In genomic region chr5:108214928-108215327, GRCm38 (mm10) we compare ENCODE assay signal across 24 mouse cellular contexts.
"Had no signal": no experiment of that assay in that cellular context is flagged by ENCODE, and none has a peak within 500 bp of the region (broad histone marks: within the 10 kb centered on the region; RNA-seq: fewer than 3 reads in every experiment).

No protein-coding gene starts in this region.

- ATAC-seq: hindbrain, postnatal 0 days had no signal

- H3K36me3 ChIP-seq: heart, embryonic 13.5 days; heart, embryonic 15.5 days; hindbrain, embryonic 13.5 days; hindbrain, embryonic 15.5 days; limb, embryonic 10.5 days; limb, embryonic 12.5 days; liver, embryonic 15.5 days had no signal

- H3K9me3 ChIP-seq: heart, embryonic 13.5 days; heart, embryonic 15.5 days; hindbrain, embryonic 13.5 days; hindbrain, embryonic 15.5 days; limb, embryonic 10.5 days; limb, embryonic 12.5 days; liver, embryonic 13.5 days; liver, embryonic 15.5 days had no signal

- H3K4me3 ChIP-seq: heart, adult 2 months; heart, embryonic 13.5 days; heart, embryonic 15.5 days; hindbrain, embryonic 13.5 days; hindbrain, embryonic 15.5 days; layer of hippocampus, adult 2 months; left cerebral cortex, adult 2 months; limb, embryonic 10.5 days; limb, embryonic 12.5 days; liver, embryonic 13.5 days; liver, embryonic 15.5 days had no signal

- H3K27me3 ChIP-seq: heart, embryonic 13.5 days; heart, embryonic 15.5 days; hindbrain, embryonic 13.5 days; hindbrain, embryonic 15.5 days; limb, embryonic 12.5 days; liver, embryonic 13.5 days; liver, embryonic 15.5 days had no signal

- H3K9ac ChIP-seq: heart, embryonic 13.5 days; heart, embryonic 15.5 days; hindbrain, embryonic 13.5 days; hindbrain, embryonic 15.5 days; limb, embryonic 12.5 days; liver, embryonic 13.5 days; liver, embryonic 15.5 days had no signal

- H3K4me2 ChIP-seq: heart, embryonic 11.5 days; heart, embryonic 13.5 days; heart, embryonic 15.5 days; hindbrain, embryonic 13.5 days; hindbrain, embryonic 15.5 days; limb, embryonic 12.5 days; liver, embryonic 11.5 days; liver, embryonic 13.5 days; liver, embryonic 15.5 days had no signal

- H3K27ac ChIP-seq: heart, adult 2 months; heart, embryonic 13.5 days; heart, embryonic 15.5 days; hindbrain, embryonic 13.5 days; hindbrain, embryonic 15.5 days; hindbrain, postnatal 0 days; layer of hippocampus, adult 2 months; left cerebral cortex, adult 2 months; limb, embryonic 10.5 days; limb, embryonic 12.5 days; liver, embryonic 13.5 days; liver, embryonic 15.5 days had no signal

- DNase-seq: gastrocnemius, postnatal 14 days; gastrocnemius, postnatal 36 days; heart, adult 11 months; heart, adult 2 months; heart, postnatal 14 days; heart, postnatal 36 days; kidney, adult 18-20 months; kidney, adult 8-10 months; kidney, postnatal 14 days; kidney, postnatal 4 days; liver; liver, embryonic 13.5 days had no signal

- H3K4me1 ChIP-seq: heart, embryonic 13.5 days; heart, embryonic 15.5 days; hindbrain, embryonic 13.5 days; hindbrain, embryonic 15.5 days; limb, embryonic 10.5 days; limb, embryonic 12.5 days; liver, embryonic 15.5 days had no signal
